ENCODE assay signal across 8 mouse cellular contexts in the genomic region with DNA sequence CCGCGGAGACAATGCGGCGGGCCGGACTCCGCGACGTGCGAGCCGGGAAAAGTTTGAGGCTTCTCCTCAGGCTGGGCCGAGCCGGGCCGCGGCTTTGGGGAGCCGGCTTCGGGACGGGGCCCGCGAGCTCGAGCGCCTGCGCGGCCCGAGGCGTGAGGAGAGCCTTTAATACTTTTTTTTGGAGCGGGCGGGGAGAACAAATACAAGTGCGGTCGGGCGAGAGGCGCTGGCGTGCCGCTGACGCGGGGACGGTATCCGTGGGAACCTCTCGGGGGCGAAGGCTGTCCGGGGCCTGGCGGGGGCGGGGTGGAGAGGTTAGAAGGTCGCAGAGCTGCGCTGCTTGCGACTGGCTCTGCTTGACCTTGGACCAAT.
A peak's percentile ranks its signal among the peaks of the same experiment; 100 is the strongest.
DNase-seq lines count a peak whose midpoint lies in the region; ATAC-seq and TF ChIP-seq lines count a peak whose summit lies in the region.

No protein-coding gene starts in this region.

- WGBS in forebrain, embryonic 13.5 days = under 1% methylated on average over 45 of the region's 45 CpGs
- WGBS in thymus, adult 2 months = under 1% methylated on average over 45 of the region's 45 CpGs

- H3K4me3 ChIP-seq in forebrain, embryonic 13.5 days = peak overlapping the region; percentile 75
- H3K4me3 ChIP-seq in thymus, adult 2 months (ENCODE audit: control insufficient read depth, insufficient read depth, low read length) = peak overlapping the region; percentile 57

- peak overlapping the region; percentile 84 for H3K4me2 ChIP-seq in forebrain, embryonic 13.5 days

- intact Hi-C loops in heart, postnatal 10 days (cut with DNase I) = loop anchor here (2.0 to 5.0 kb wide), 3 partner anchors 16 to 69 kb away; no protein-coding TSS in a partner anchor

- ATAC-seq in cerebellum, adult (ENCODE audit: insufficient number of reproducible peaks, low FRiP score, low TSS enrichment) = peak; percentile 54
- ATAC-seq in forebrain, embryonic 13.5 days = no peak

- H3K27ac ChIP-seq in forebrain, embryonic 13.5 days = peak overlapping the region; percentile 92
- H3K27ac ChIP-seq in thymus, adult 2 months (ENCODE audit: control insufficient read depth, insufficient read depth, low read length) = no peak overlapping the region

- no peaks in the 10 kb centered on the region for H3K36me3 ChIP-seq in forebrain, embryonic 13.5 days (ENCODE audit: poor library complexity, severe bottlenecking)
- H3K36me3 ChIP-seq in thymus, adult 2 months (ENCODE audit: control insufficient read depth, insufficient read depth, low read length) = no peaks in the 10 kb centered on the region

- TF ChIP-seq CTCF in thymus, adult 2 months (IDR thresholded peaks at IDR 0.05; ENCODE audit: borderline replicate concordance, control insufficient read depth, extremely low read depth, insufficient read depth, low read length, poor library complexity) = no peak

- H3K4me1 ChIP-seq in forebrain, embryonic 13.5 days = peaks cover 28% of the 10 kb centered on the region
- H3K4me1 ChIP-seq in thymus, adult 2 months (replicated peaks; ENCODE audit: control insufficient read depth, insufficient read depth, low read length) = peaks cover 3% of the 10 kb centered on the region; the same call in 1 of the 2 replicates

- peak overlapping the region; percentile 88 for H3K9ac ChIP-seq in forebrain, embryonic 13.5 days

- no peaks in the 10 kb centered on the region for H3K9me3 ChIP-seq in forebrain, embryonic 13.5 days (replicated peaks)

- H3K27me3 ChIP-seq in forebrain, embryonic 13.5 days = no peaks in the 10 kb centered on the region
- H3K27me3 ChIP-seq in thymus, adult 2 months (ENCODE audit: control insufficient read depth, insufficient read depth, low read length) = peaks cover 3% of the 10 kb centered on the region; the same call in 1 of the 2 replicates

- peak; percentile 85 for DNase-seq in ES-CJ7 (ENCODE audit: low read depth, low spot score)
- DNase-seq in heart, postnatal 10 days = peak; percentile 88
- DNase-seq in layer of hippocampus, adult 11-12 months (ENCODE audit: low spot score) = peak; percentile 62
- DNase-seq in lung, adult 18-20 months = peak; percentile 83 to 89
- DNase-seq in ovary, adult 18-20 months (ENCODE audit: low spot score) = peak; percentile 77
- DNase-seq in thymus, adult 2 months = peak; percentile 14

- no peak for TF ChIP-seq POLR2A in thymus, adult 2 months (IDR thresholded peaks at IDR 0.05; ENCODE audit: control insufficient read depth, extremely low read depth, insufficient read depth, low read length, poor library complexity)

Comparison
In these comparisons a context has a peak if more than half of its experiments do, and no peak if none do; other contexts are left out.
1. DNase-seq: peak in every context shown above with its lines; median percentile 88 in heart, postnatal 10 days; 86 in lung, adult 18-20 months; 85 in ES-CJ7; 77 in ovary, adult 18-20 months; 62 in layer of hippocampus, adult 11-12 months; 14 in thymus, adult 2 months.